Mouse (Mus musculus) ES-Bruce4 (cell line): ENCODE measurements around the gene Slc4a11.

ENCODE experiments used
- CTCF ChIP-seq: IDR thresholded peaks from one replicate; pipeline ENCODE4 v1.8.1; 2011; ENCODE audit warnings: low read depth, low read length
- EP300 ChIP-seq: IDR thresholded peaks from 2 replicates; pipeline ENCODE4 v1.6.1; 2011; ENCODE audit warnings: low read depth, low read length; ENCODE audit not compliant: insufficient read depth

- no peak for TF ChIP-seq CTCF
- no peak for TF ChIP-seq EP300
Measured at GRCm38 (mm10) chr2:130657541-130657940, 39.8 kb downstream of the Slc4a11 start.
